Mouse (Mus musculus) liver, embryonic 15.5 days (tissue): Measurements from ENCODE around the gene Cd207. TPM values are rescaled to one million over a fixed set of nuclear protein-coding genes. Genes with fewer than 3 reads are reported as not detected.
"Not testable (repeated sequence)": the region's sequence is repeated elsewhere in the genome, so short reads cannot be mapped to it uniquely, and the experiment has no call there.

Experiments
- ATAC-seq: fragments of 200-750 bp; cut with Nextera tagmentation; 2 replicates; pipeline ENCODE4 v1.8.0; 2017; ENCODE audit warnings: moderate number of reproducible peaks, mild to moderate bottlenecking, moderate library complexity; ENCODE audit not compliant: insufficient read depth
- H3K27ac ChIP-seq: fragments of 300-500 bp; sonication (generic); replicated peaks from 2 replicates; pipeline ENCODE4 v1.5.1; 2015; ENCODE audit warnings: mild to moderate bottlenecking, inconsistent platforms
- H3K27me3 ChIP-seq: fragments of 300-500 bp; sonication (generic); 2 replicates; pipeline ENCODE4 v1.6.1; 2015; ENCODE audit warnings: mild to moderate bottlenecking, inconsistent platforms
- H3K36me3 ChIP-seq: fragments of 300-500 bp; sonication (generic); replicated peaks from 2 replicates; pipeline ENCODE4 v1.6.1; 2015; ENCODE audit warnings: moderate library complexity, mild to moderate bottlenecking, inconsistent platforms
- H3K4me1 ChIP-seq: fragments of 300-500 bp; sonication (generic); replicated peaks from 2 replicates; pipeline ENCODE4 v1.6.1; 2015; ENCODE audit warnings: inconsistent platforms
- H3K4me2 ChIP-seq: fragments of 300-500 bp; sonication (generic); 2 replicates; pipeline ENCODE4 v1.6.1; 2015; ENCODE audit warnings: moderate library complexity, mild to moderate bottlenecking, inconsistent platforms
- H3K4me3 ChIP-seq: fragments of 300-500 bp; sonication (generic); replicated peaks from 2 replicates; pipeline ENCODE4 v1.5.1; 2015; ENCODE audit warnings: mild to moderate bottlenecking, inconsistent platforms
- H3K9ac ChIP-seq: fragments of 300-500 bp; sonication (generic); 2 replicates; pipeline ENCODE4 v1.6.1; 2015; ENCODE audit warnings: moderate library complexity, mild to moderate bottlenecking, inconsistent platforms
- H3K9me3 ChIP-seq: fragments of 300-500 bp; sonication (generic); replicated peaks from 2 replicates; pipeline ENCODE4 v1.6.1; 2016; ENCODE audit warnings: inconsistent platforms
- WGBS: fragments of 180-500 bp; shearing (Covaris S2); methylation state at CpG from one replicate; pipeline ENCODE4 v1.1.7; 2015; ENCODE audit warnings: mixed read lengths; ENCODE audit not compliant: insufficient replicate concordance; 5-methylcytosine and 5-hydroxymethylcytosine counted together
- polyA plus RNA-seq: library from polyadenylated mRNA; unstranded; fragments of >200 nt; fragmentation: Nextera tagmentation; extraction: Ambion mirVana; gene quantifications from 2 replicates; pipeline ENCODE4 v1.2.1, GENCODE M21; 2015

Cd207 gene
- polyA plus RNA-seq, 1 experiment from 2014 or later, result 0.85 TPM

DNA sequence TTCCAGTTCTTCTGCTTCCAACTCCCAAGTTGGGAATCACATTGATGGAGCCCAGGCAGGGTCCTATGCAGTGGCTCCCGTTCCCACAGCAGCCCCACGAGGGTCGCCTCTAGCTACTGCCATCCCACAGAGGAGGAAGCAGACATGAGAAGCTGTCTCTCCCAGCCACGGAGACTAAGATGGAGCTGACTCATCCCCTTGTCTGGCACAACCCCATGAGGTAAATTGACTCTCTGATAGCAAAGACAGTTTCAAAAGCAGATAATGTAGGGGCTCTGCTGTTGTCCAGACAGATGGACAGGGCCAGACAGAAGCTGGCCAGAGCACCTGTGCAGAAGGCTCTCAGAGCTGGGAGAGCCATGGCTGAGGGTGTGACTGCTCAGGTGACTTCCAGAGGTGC, 43.0 kb downstream of the Cd207 start:
- H3K4me3 ChIP-seq, H3K4me1 ChIP-seq, H3K9ac ChIP-seq, H3K9me3 ChIP-seq, H3K4me2 ChIP-seq, ATAC-seq, H3K27me3 ChIP-seq, H3K27ac ChIP-seq, H3K36me3 ChIP-seq: not testable (repeated sequence)
- 23% methylated on average over 4 of the region's 4 CpGs for WGBS

DNA sequence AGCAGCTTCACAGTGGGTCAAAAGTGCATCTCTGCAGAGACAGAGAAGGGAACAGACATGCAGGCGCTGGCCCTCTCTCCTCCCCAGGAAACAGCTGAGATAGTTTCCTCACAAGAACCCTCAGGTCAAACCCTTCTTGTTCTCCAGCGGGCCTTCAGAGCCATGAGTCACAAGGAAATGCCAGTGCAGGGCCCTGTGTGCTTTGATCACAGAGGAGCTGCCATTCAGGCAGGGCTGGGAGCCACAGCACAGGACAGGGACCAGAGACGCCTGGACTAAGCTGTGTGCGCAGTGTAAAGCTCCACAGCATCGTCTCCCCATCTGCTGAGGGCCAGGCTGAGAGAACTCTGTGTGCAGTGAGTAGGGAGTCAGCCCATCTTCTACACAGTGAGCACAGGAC, 43.6 kb downstream of the Cd207 start:
- H3K4me1 ChIP-seq, H3K4me3 ChIP-seq, H3K9me3 ChIP-seq, H3K27me3 ChIP-seq, H3K4me2 ChIP-seq, H3K27ac ChIP-seq, H3K9ac ChIP-seq, ATAC-seq, H3K36me3 ChIP-seq: not testable (repeated sequence)
- WGBS, result 33% methylated on average over 5 of the region's 5 CpGs

DNA sequence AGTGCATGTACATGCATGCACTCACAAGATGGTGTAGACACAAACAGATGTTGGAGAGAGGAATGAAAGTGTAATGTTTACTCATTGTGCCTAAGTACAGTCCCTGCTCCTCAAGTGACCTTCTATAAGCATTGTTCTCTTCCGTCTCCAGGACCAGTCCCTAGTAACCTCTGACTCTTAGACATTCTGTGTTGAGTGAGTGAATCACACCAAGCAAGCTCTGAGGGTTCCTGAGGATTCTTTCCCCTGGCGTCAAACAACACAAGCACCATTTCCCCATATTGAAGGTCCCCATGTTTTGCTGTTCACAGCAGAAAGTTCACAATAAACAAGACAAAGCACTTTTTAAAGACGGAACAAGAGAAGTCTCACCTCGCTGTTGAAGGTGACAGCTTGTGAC, 45.8 kb downstream of the Cd207 start:
- Histone ChIP-seq H3K27me3 (no peaks in the 10 kb centered on the region), H3K27ac (no peak overlapping the region), H3K36me3 (no peaks in the 10 kb centered on the region), H3K9me3 (no peaks in the 10 kb centered on the region), H3K4me2 (no peak overlapping the region), H3K4me3 (no peak overlapping the region), H3K4me1 (no peaks in the 10 kb centered on the region), H3K9ac (no peak overlapping the region)
- 61% methylated on average over 4 of the region's 4 CpGs for WGBS
- no peak for ATAC-seq

DNA sequence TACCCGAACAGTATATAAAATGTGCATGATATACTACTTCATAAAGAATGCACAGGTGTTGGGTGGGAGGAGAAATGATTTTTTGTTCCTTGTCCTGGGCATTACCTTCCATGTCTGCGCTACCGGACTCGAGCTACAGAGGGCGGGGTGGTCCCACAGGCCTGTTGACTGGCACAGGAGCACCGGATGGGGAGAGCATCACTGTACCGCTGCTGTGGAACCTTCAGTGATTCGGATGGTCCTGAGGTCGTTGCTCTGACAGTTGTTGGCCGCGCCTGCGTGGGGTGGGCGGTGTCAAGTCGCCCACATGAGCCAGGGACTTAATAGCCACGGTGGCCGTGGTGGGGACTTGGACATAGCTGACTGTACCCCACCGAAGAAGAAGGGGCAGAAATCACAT, 50.9 kb downstream of the Cd207 start:
- Histone ChIP-seq H3K4me3 (no peak overlapping the region), H3K36me3 (no peaks in the 10 kb centered on the region), H3K9me3 (no peaks in the 10 kb centered on the region), H3K27ac (no peak overlapping the region), H3K9ac (no peak overlapping the region), H3K27me3 (no peaks in the 10 kb centered on the region), H3K4me1 (no peaks in the 10 kb centered on the region), H3K4me2 (no peak overlapping the region)
- 59% methylated on average over 17 of the region's 17 CpGs for WGBS
- ATAC-seq, result no peak

Other genes starting within 250 kb of the Cd207 start
- gene Tet3, start 218.8 kb downstream of the Cd207 start, polyA plus RNA-seq, result 10.8 and 11.4 TPM in 2 replicates
- 26.4 and 28.4 TPM in 2 replicates for gene Dguok, start 170.9 kb downstream of the Cd207 start, polyA plus RNA-seq
- 4.1 and 7.2 TPM in 2 replicates for gene Actg2, start 141.6 kb downstream of the Cd207 start, polyA plus RNA-seq
- gene Stambp, start 105.1 kb downstream of the Cd207 start, polyA plus RNA-seq, result 8.9 and 9.6 TPM in 2 replicates
- 10.5 and 17.6 TPM in 2 replicates for gene Clec4f, start 21.7 kb downstream of the Cd207 start, polyA plus RNA-seq
- not detected in 2 replicates for gene Vax2, start 33.4 kb upstream of the Cd207 start, polyA plus RNA-seq
- not detected in 2 replicates for gene Atp6v1b1, start 65.1 kb upstream of the Cd207 start, polyA plus RNA-seq
- gene Ankrd53, start 84.8 kb upstream of the Cd207 start, polyA plus RNA-seq, result not detected in 2 replicates
- 42.3 and 44.0 TPM in 2 replicates for gene Tex261, start 98.0 kb upstream of the Cd207 start, polyA plus RNA-seq
- gene Nagk, start 117.1 kb upstream of the Cd207 start, polyA plus RNA-seq, result 16.6 and 20.1 TPM in 2 replicates
- 3.3 and 3.7 TPM in 2 replicates for gene Paip2b, start 153.9 kb upstream of the Cd207 start, polyA plus RNA-seq
- gene Zfp638, start 189.3 kb upstream of the Cd207 start, polyA plus RNA-seq, result 14.5 and 16.8 TPM in 2 replicates